Mouse (Mus musculus) liver, embryonic 14.5 days (tissue): Measurements from ENCODE around the gene Gba.

Source experiments
- CTCF ChIP-seq: IDR thresholded peaks from 2 replicates; pipeline ENCODE4 v1.5.1; 2016; ENCODE audit warnings: antibody characterized with exemption, low read depth, control low read depth
- EP300 ChIP-seq: IDR thresholded peaks from 2 replicates; pipeline ENCODE4 v1.6.1; 2016; ENCODE audit warnings: antibody characterized with exemption, low read depth

DNA sequence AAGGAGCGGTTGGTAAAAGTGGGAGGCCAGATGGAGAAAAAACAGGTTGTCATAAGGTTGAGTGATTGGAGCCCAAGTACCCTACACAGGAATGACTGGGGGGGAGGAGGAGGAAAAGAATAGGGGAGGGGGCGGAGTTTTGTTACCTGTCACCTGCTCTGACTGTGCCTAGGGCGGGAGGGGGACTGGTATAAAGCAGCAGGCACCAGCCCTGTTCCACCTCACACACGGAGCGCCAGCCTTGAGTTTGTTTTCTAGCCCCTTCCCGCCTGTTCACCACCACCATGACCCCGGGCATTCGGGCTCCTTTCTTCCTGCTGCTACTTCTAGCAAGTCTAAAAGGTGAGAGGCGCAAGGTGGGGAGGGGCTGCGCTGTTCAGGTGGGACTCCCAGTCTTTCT lies 26.1 kb downstream of the Gba start, which contains the start of gene Muc1:
- no peak for TF ChIP-seq CTCF
- TF ChIP-seq EP300: no peak
